Mouse (Mus musculus) bone marrow macrophage, adult 2 months (primary cell): Measurements from ENCODE around the gene Tmem106b. TPM values are rescaled to one million over a fixed set of nuclear protein-coding genes. Genes with fewer than 3 reads are reported as not detected.

Experiments used
- H3K27ac ChIP-seq: 2 replicates; pipeline ENCODE4 v1.5.1; 2012; ENCODE audit warnings: low read depth, low read length; ENCODE audit not compliant: insufficient read depth
- H3K4me1 ChIP-seq: 2 replicates; pipeline ENCODE4 v1.6.1; 2012; ENCODE audit warnings: low read length; ENCODE audit not compliant: control insufficient read depth, insufficient read depth
- H3K4me3 ChIP-seq: 2 replicates; pipeline ENCODE4 v1.5.1; 2012; ENCODE audit warnings: mild to moderate bottlenecking, low read length, moderate library complexity; ENCODE audit not compliant: insufficient read depth
- CTCF ChIP-seq: IDR thresholded peaks from 2 replicates; pipeline ENCODE4 v1.5.1; 2012; ENCODE audit warnings: low read depth, mild to moderate bottlenecking, low read length, moderate library complexity
- POLR2A ChIP-seq: IDR thresholded peaks from 2 replicates; pipeline ENCODE4 v1.6.1; 2012; ENCODE audit warnings: mild to moderate bottlenecking, low read depth, low read length, borderline replicate concordance
- polyA plus RNA-seq: library from polyadenylated mRNA; stranded (reverse); fragments of >200 nt; gene quantifications from 2 replicates; pipeline ENCODE4 v1.2.4, GENCODE M21; 2012; ENCODE audit not compliant: missing spikeins, insufficient read depth, insufficient read length

Gene Tmem106b
- polyA plus RNA-seq, 1 experiment: 66.1 TPM

DNA sequence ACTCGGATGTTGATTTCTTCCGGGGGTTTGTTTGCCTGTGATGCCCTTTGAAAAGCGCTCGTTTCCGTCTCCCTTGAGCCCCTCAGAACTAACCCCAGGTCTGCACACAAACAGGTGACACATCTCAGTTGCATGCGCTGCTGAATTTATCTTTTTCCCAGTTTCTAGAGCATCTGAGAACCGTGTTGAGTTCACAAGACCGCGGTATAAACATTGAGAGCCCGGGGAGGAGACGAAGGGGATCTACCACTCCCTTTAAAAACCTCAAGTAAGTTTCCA, 527 bp downstream of the Tmem106b start:
- peak overlapping the region; percentile 22 for H3K27ac ChIP-seq
- H3K4me3 ChIP-seq: peak overlapping the region; percentile 77
- H3K4me1 ChIP-seq: 0 out of 2 replicates have a peak, but pooled peaks cover 10% of the 10 kb centered on the region
- TF ChIP-seq POLR2A (no peak), CTCF (no peak)

- TF ChIP-seq CTCF (no peak), POLR2A (no peak)
- 0 out of 2 replicates have a peak overlapping the region, but pooled peaks have one; percentile 30 for H3K27ac ChIP-seq
- 0 out of 2 replicates have a peak, but pooled peaks cover 10% of the 10 kb centered on the region for H3K4me1 ChIP-seq
- H3K4me3 ChIP-seq: peak overlapping the region; percentile 77
Observed at GRCm38 (mm10) chr6:13070485-13070884, 926 bp downstream of the Tmem106b start.

- TF ChIP-seq POLR2A (no peak), CTCF (no peak)
- H3K4me3 ChIP-seq: no peak overlapping the region
- no peak overlapping the region for H3K27ac ChIP-seq
- H3K4me1 ChIP-seq: 0 out of 2 replicates have a peak, but pooled peaks cover 10% of the 10 kb centered on the region
Observed at GRCm38 (mm10) chr6:13073036-13073435, 3.5 kb downstream of the Tmem106b start.

GRCm38 (mm10) chr6:13073876-13074275, 4.3 kb downstream of the Tmem106b start:
- no peak overlapping the region for H3K4me3 ChIP-seq
- H3K27ac ChIP-seq: no peak overlapping the region
- H3K4me1 ChIP-seq: 0 out of 2 replicates have a peak, but pooled peaks cover 10% of the 10 kb centered on the region
- TF ChIP-seq CTCF: no peak
- TF ChIP-seq POLR2A: no peak

DNA sequence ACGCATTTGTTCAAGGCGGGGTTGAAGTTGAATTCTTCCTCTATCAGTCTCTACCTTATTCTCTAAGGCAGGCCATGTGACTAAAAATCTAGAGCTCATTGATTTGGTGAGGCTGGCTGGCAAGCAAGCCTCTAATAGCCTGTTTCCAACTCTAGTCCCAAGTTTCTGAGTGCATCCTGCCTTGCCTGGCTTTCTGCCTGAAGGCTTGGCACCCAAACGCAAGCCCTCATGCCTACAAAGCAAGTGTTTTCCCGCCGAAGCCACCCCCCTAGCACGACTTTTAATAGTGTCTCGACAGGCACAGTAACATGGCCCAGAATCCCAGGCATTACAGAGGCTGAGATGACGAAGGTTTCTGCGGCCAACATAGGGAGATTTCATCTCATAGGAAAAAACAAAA, 13.3 kb downstream of the Tmem106b start:
- no peak overlapping the region for H3K27ac ChIP-seq
- no peak overlapping the region for H3K4me3 ChIP-seq
- TF ChIP-seq CTCF (no peak), POLR2A (no peak)
- no peaks in the 10 kb centered on the region for H3K4me1 ChIP-seq

- Histone ChIP-seq H3K27ac (no peak overlapping the region), H3K4me1 (no peaks in the 10 kb centered on the region), H3K4me3 (no peak overlapping the region)
- TF ChIP-seq POLR2A (no peak), CTCF (no peak)
Observed at GRCm38 (mm10) chr6:13096656-13097435, 27.3 kb downstream of the Tmem106b start.

- Histone ChIP-seq H3K4me3 (no peak overlapping the region), H3K4me1 (no peaks in the 10 kb centered on the region), H3K27ac (no peak overlapping the region)
- no peak for TF ChIP-seq POLR2A
- no peak for TF ChIP-seq CTCF
Observed at GRCm38 (mm10) chr6:13100137-13100536, 30.6 kb downstream of the Tmem106b start.

GRCm38 (mm10) chr6:13108662-13109061, 39.1 kb downstream of the Tmem106b start:
- H3K4me1 ChIP-seq: no peaks in the 10 kb centered on the region
- TF ChIP-seq CTCF: no peak
- TF ChIP-seq POLR2A: no peak
- no peak overlapping the region for H3K27ac ChIP-seq
- H3K4me3 ChIP-seq: no peak overlapping the region

DNA sequence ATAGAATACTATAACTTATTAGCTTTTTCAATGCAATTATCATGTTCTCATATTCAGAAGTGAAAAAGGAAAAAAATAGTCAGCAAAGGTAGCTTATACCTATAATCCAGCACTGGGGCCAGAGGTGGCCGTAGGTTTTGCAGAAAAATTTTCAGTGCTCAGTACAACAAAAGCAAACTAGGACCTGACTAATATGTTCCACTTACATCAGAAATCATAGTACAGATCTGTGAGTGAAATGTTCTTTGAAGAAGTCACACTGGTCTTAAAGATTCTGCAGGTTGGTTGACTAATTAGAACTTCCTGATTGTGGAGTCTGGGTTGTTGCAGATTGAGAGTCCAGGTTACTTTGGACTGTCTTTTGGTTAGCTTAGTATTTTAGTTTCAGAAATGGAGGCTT, 67.7 kb downstream of the Tmem106b start:
- Histone ChIP-seq H3K4me3 (no peak overlapping the region), H3K4me1 (no peaks in the 10 kb centered on the region), H3K27ac (no peak overlapping the region)
- no peak for TF ChIP-seq CTCF
- TF ChIP-seq POLR2A: no peak

Other genes starting within 250 kb of the Tmem106b start
- 0.11 TPM in 1 of 2 replicates, not detected in the other for gene Vwde, start 155.2 kb downstream of the Tmem106b start, polyA plus RNA-seq